Mouse (Mus musculus): Measurements from ENCODE around the gene Shd. TPM values are rescaled to one million over a fixed set of nuclear protein-coding genes. Genes with fewer than 3 reads are reported as not detected.

The Shd gene
- total RNA-seq, 2 experiments from 2014 or later = 7.3 to 16.9 TPM

DNA sequence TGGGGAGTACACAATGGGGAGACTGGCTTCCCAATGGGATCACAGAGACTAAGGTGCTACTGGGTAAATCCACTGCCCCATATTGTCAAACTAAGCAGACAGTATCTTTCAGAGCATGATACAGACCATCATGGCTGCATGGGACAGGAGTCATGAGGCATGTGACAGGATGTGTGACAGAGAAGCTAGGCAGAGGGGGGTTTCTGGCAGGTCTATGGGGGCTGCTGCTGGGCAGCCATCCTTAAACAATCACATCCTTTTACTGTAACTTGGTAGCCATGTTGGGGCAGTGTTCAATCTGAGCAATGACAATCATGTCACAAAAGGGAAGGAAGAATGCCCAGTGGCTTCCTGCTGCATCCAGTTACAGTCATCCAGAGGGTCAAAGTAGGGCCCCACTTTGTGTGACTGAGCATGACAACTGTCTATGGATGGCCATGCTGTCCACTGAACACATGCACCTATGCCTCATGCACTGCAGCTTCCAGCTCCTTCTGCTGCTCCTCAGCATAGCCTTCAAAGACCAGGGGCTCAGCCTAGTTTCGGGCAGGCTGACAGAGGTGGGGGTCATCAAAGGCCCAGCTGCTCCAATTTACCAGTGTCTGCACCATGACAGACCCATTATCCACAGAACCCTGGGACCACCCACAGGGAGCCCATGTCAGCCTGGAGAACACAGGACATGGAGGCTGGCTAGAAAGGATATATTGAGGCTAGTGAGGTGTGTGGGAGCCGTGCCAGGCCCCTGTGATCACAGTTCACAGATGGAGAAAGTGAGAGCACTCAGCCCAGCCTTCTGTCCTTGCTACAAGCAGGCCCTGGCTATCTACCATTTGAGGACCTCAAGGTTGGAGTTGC lies 52.1 kb downstream of the Shd start:
- no peak for DNase-seq (ENCODE audit: low spot score in 2 of 2)

DNA sequence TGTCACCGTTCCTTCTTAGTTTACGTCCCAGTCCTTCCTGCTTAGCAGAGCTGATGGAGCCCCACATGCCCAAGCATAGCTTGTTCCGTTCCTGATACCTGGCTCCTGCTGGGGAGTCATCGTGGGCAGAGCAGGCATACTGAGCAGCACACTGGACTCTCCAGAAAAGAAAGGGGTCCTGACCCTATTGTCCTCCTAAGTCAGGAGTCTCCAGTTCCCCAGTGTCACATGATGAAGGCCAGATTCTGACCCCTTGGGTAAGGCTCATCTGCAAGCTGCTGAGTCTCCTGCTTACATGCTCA lies 52.7 kb downstream of the Shd start:
- DNase-seq (ENCODE audit: low spot score in 2 of 2) = no peak

- DNase-seq (ENCODE audit: low spot score in 2 of 2) = no peak
Observed at GRCm38 (mm10) chr17:56023386-56023785, 53.1 kb downstream of the Shd start.

DNA sequence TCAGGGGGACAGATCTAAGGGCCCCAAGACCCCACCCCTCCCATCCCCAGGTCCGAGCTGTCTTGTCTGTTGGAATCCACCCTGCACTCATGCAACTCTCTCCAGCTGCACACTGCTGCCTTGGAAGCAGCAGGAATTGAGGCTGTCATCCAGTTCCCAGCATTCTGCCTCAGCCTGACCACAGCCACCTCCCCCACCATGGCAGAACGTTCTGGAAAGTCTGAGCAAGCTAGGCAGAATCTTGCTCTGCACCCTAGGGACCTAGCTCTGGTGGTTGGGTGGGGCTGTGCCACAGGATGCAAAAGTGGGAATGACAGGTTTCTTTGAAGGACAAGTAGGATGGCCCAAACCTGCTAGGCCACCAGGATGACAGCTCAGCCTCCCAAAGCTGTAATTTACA lies 54.2 kb downstream of the Shd start:
- no peak for DNase-seq (ENCODE audit: low spot score in 2 of 2)

DNA sequence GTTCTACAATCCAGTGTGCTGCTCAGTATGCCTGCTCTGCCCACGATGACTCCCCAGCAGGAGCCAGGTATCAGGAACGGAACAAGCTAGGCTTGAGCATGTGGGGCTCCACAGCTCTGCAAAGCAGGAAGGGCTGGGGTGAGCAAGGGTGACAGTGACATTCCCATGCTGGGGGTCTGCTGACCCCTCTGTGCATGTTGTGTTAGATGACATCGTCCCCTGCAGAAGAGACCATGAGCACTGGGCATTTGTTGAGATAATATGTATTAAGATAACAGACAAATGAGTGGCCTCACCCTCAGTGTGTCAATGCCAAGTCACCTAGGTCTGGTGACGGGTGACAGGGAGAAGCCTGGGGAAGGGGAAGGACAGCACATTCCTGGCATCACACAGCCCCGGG lies 54.7 kb downstream of the Shd start:
- DNase-seq (ENCODE audit: low spot score in 2 of 2) = no peak

Other genes with a start within 250 kb of the Shd start
- 1 to 10 TPM; 1.4 TPM for gene Adgre4, start 220.5 kb upstream of the Shd start, total RNA-seq (2021)
- 10 to 100 TPM; 11.7 to 13.1 TPM for gene Zfp119a, start 91.5 kb upstream of the Shd start, total RNA-seq (2021)
- 10 to 100 TPM; 10.1 to 11.3 TPM for gene Zfp959, start 78.4 kb upstream of the Shd start, total RNA-seq (2021)
- 1 to 10 TPM; 7.2 to 8.0 TPM for gene Zfp119b, start 21.0 kb upstream of the Shd start, total RNA-seq (2021)
- 1 to 10 TPM; 2.1 to 3.0 TPM for gene Ebi3, start 17.8 kb upstream of the Shd start, total RNA-seq (2021)
- 10 to 100 TPM; 22.7 to 26.9 TPM for gene Yju2, start 11.4 kb upstream of the Shd start, total RNA-seq (2021)
- gene Fsd1, start 16.0 kb downstream of the Shd start, total RNA-seq (2021) = 1 to 10 TPM; 4.1 to 9.2 TPM
- gene Stap2, start 35.1 kb downstream of the Shd start, total RNA-seq (2021) = 1 to 10 TPM; 9.3 to 9.4 TPM
- 10 to 100 TPM; 91.6 to 91.9 TPM for gene Mpnd, start 35.2 kb downstream of the Shd start, total RNA-seq (2021)
- 10 to 100 TPM; 66.3 to 67.4 TPM for gene Sh3gl1, start 66.2 kb downstream of the Shd start, total RNA-seq (2021)
- gene Chaf1a, start 70.0 kb downstream of the Shd start, total RNA-seq (2021) = 10 to 100 TPM; 15.6 to 16.2 TPM
- 10 to 100 TPM; 74.6 to 76.8 TPM for gene Ubxn6, start 104.6 kb downstream of the Shd start, total RNA-seq (2021)
- gene Hdgfl2, start 109.2 kb downstream of the Shd start, total RNA-seq (2021) = 10 to 100 TPM; 73.1 to 85.1 TPM
- 10 to 100 TPM; 29.9 to 37.0 TPM for gene Plin4, start 139.3 kb downstream of the Shd start, total RNA-seq (2021)
- 10 to 100 TPM; 23.1 to 30.6 TPM for gene Plin5, start 147.1 kb downstream of the Shd start, total RNA-seq (2021)
- 10 to 100 TPM in 1 of 2 experiments, 1 to 10 TPM in 1; 5.5 to 10.1 TPM for gene Lrg1, start 151.5 kb downstream of the Shd start, total RNA-seq (2021)
- 10 to 100 TPM in 1 of 2 experiments, 1 to 10 TPM in 1; 9.6 to 12.2 TPM for gene Sema6b, start 169.9 kb downstream of the Shd start, total RNA-seq (2021)
- 1 to 10 TPM; 8.0 to 9.2 TPM for gene Tnfaip8l1, start 192.0 kb downstream of the Shd start, total RNA-seq (2021)
- 10 to 100 TPM; 65.9 to 66.3 TPM for gene Mydgf, start 213.5 kb downstream of the Shd start, total RNA-seq (2021)
- gene Dpp9, start 248.4 kb downstream of the Shd start, total RNA-seq (2021) = 10 to 100 TPM; 34.4 to 37.3 TPM